Mouse (Mus musculus): ENCODE measurements around the gene Ddc. TPM values are rescaled to one million over a fixed set of nuclear protein-coding genes. Genes with fewer than 3 reads are reported as not detected.

Gene Ddc
- polyA plus RNA-seq, 1 experiment from 2014 or later: 3.3 TPM

- no peaks in the 10 kb centered on the region for H3K27me3 ChIP-seq
- H3K9ac ChIP-seq: no peak overlapping the region
- H3K9me3 ChIP-seq: no peaks in the 10 kb centered on the region
- 87% methylated on average over 6 of the region's 6 CpGs for WGBS
- no peak for ATAC-seq (ENCODE audit: low read depth)
- H3K4me1 ChIP-seq (replicated peaks): no peaks in the 10 kb centered on the region
- H3K27ac ChIP-seq (replicated peaks): no peak overlapping the region
- H3K4me2 ChIP-seq: no peak overlapping the region
- no peak overlapping the region for H3K4me3 ChIP-seq
- H3K36me3 ChIP-seq: no peaks in the 10 kb centered on the region
Observed at GRCm38 (mm10) chr11:11778345-11778744, 119.6 kb downstream of the Ddc start.

- Histone ChIP-seq H3K9me3 (no peaks in the 10 kb centered on the region), H3K4me1 (replicated peaks) (no peaks in the 10 kb centered on the region), H3K27me3 (no peaks in the 10 kb centered on the region), H3K9ac (no peak overlapping the region), H3K27ac (replicated peaks) (no peak overlapping the region), H3K36me3 (no peaks in the 10 kb centered on the region), H3K4me3 (no peak overlapping the region), H3K4me2 (no peak overlapping the region)
- ATAC-seq (ENCODE audit: low read depth): no peak
- whole genome bisulfite sequencing: 84% methylated on average over 2 of the region's 2 CpGs
Observed at GRCm38 (mm10) chr11:11777796-11778195, 120.1 kb downstream of the Ddc start.

GRCm38 (mm10) chr11:11777246-11777645, 120.7 kb downstream of the Ddc start:
- no peak overlapping the region for H3K27ac ChIP-seq (replicated peaks)
- H3K9ac ChIP-seq: no peak overlapping the region
- no peak overlapping the region for H3K4me3 ChIP-seq
- H3K9me3 ChIP-seq: no peaks in the 10 kb centered on the region
- ATAC-seq (ENCODE audit: low read depth): no peak
- no peak overlapping the region for H3K4me2 ChIP-seq
- H3K27me3 ChIP-seq: no peaks in the 10 kb centered on the region
- WGBS: 54% methylated on average over 3 of the region's 3 CpGs
- H3K36me3 ChIP-seq: no peaks in the 10 kb centered on the region
- no peaks in the 10 kb centered on the region for H3K4me1 ChIP-seq (replicated peaks)

- Histone ChIP-seq H3K9ac (no peak overlapping the region), H3K4me3 (no peak overlapping the region), H3K4me2 (no peak overlapping the region), H3K9me3 (no peaks in the 10 kb centered on the region), H3K4me1 (replicated peaks) (no peaks in the 10 kb centered on the region), H3K27me3 (no peaks in the 10 kb centered on the region), H3K36me3 (no peaks in the 10 kb centered on the region), H3K27ac (replicated peaks) (no peak overlapping the region)
- no peak for ATAC-seq (ENCODE audit: low read depth)
- WGBS: 85% methylated on average over 7 of the region's 7 CpGs
Observed at GRCm38 (mm10) chr11:11776822-11777174, 121.1 kb downstream of the Ddc start.

GRCm38 (mm10) chr11:11776071-11776821, 121.7 kb downstream of the Ddc start:
- Histone ChIP-seq H3K4me1 (replicated peaks) (no peaks in the 10 kb centered on the region), H3K4me3 (no peak overlapping the region), H3K36me3 (no peaks in the 10 kb centered on the region), H3K4me2 (no peak overlapping the region), H3K9ac (no peak overlapping the region), H3K27me3 (no peaks in the 10 kb centered on the region), H3K27ac (replicated peaks) (no peak overlapping the region), H3K9me3 (no peaks in the 10 kb centered on the region)
- 76% methylated on average over 4 of the region's 4 CpGs for WGBS
- ATAC-seq (ENCODE audit: low read depth): no peak

GRCm38 (mm10) chr11:11774893-11775292, 123.1 kb downstream of the Ddc start:
- ATAC-seq (ENCODE audit: low read depth): no peak
- no peaks in the 10 kb centered on the region for H3K4me1 ChIP-seq (replicated peaks)
- no peak overlapping the region for H3K4me3 ChIP-seq
- no peaks in the 10 kb centered on the region for H3K36me3 ChIP-seq
- no peak overlapping the region for H3K4me2 ChIP-seq
- no peak overlapping the region for H3K9ac ChIP-seq
- no peaks in the 10 kb centered on the region for H3K27me3 ChIP-seq
- no peaks in the 10 kb centered on the region for H3K9me3 ChIP-seq
- WGBS: 89% methylated on average over 5 of the region's 5 CpGs
- H3K27ac ChIP-seq (replicated peaks): no peak overlapping the region

GRCm38 (mm10) chr11:11774384-11774783, 123.6 kb downstream of the Ddc start:
- ATAC-seq (ENCODE audit: low read depth): no peak
- Histone ChIP-seq H3K4me1 (replicated peaks) (no peaks in the 10 kb centered on the region), H3K27me3 (no peaks in the 10 kb centered on the region), H3K4me2 (no peak overlapping the region), H3K4me3 (no peak overlapping the region), H3K9ac (no peak overlapping the region), H3K36me3 (no peaks in the 10 kb centered on the region), H3K27ac (replicated peaks) (no peak overlapping the region), H3K9me3 (no peaks in the 10 kb centered on the region)
- WGBS: 94% methylated on average over 4 of the region's 4 CpGs

GRCm38 (mm10) chr11:11772196-11772595, 125.7 kb downstream of the Ddc start:
- no peak overlapping the region for H3K4me3 ChIP-seq
- no peak overlapping the region for H3K9ac ChIP-seq
- H3K27ac ChIP-seq (replicated peaks): no peak overlapping the region
- no peaks in the 10 kb centered on the region for H3K36me3 ChIP-seq
- H3K4me1 ChIP-seq (replicated peaks): no peaks in the 10 kb centered on the region
- no peaks in the 10 kb centered on the region for H3K27me3 ChIP-seq
- ATAC-seq (ENCODE audit: low read depth): no peak
- 96% methylated on average over 4 of the region's 4 CpGs for WGBS
- H3K9me3 ChIP-seq: no peaks in the 10 kb centered on the region
- no peak overlapping the region for H3K4me2 ChIP-seq

- Histone ChIP-seq H3K27ac (replicated peaks) (no peak overlapping the region), H3K36me3 (no peaks in the 10 kb centered on the region), H3K4me3 (no peak overlapping the region), H3K4me1 (replicated peaks) (no peaks in the 10 kb centered on the region), H3K27me3 (no peaks in the 10 kb centered on the region), H3K9ac (no peak overlapping the region), H3K9me3 (no peaks in the 10 kb centered on the region), H3K4me2 (no peak overlapping the region)
- ATAC-seq (ENCODE audit: low read depth): no peak
- WGBS: 79% methylated on average over 3 of the region's 3 CpGs
Observed at GRCm38 (mm10) chr11:11770691-11771090, 127.3 kb downstream of the Ddc start.

- Histone ChIP-seq H3K4me2 (no peak overlapping the region), H3K36me3 (no peaks in the 10 kb centered on the region), H3K4me1 (replicated peaks) (no peaks in the 10 kb centered on the region), H3K27me3 (no peaks in the 10 kb centered on the region), H3K9me3 (no peaks in the 10 kb centered on the region), H3K4me3 (no peak overlapping the region), H3K9ac (no peak overlapping the region), H3K27ac (replicated peaks) (no peak overlapping the region)
- WGBS: 95% methylated on average over 20 of the region's 20 CpGs
- no peak for ATAC-seq (ENCODE audit: low read depth)
Observed at GRCm38 (mm10) chr11:11769281-11769680, 128.7 kb downstream of the Ddc start.

GRCm38 (mm10) chr11:11768057-11768456, 129.9 kb downstream of the Ddc start:
- no peak overlapping the region for H3K9ac ChIP-seq
- no peaks in the 10 kb centered on the region for H3K27me3 ChIP-seq
- no peaks in the 10 kb centered on the region for H3K4me1 ChIP-seq (replicated peaks)
- ATAC-seq (ENCODE audit: low read depth): no peak
- no peaks in the 10 kb centered on the region for H3K36me3 ChIP-seq
- WGBS: 93% methylated on average over 2 of the region's 2 CpGs
- H3K27ac ChIP-seq (replicated peaks): no peak overlapping the region
- no peak overlapping the region for H3K4me2 ChIP-seq
- H3K4me3 ChIP-seq: no peak overlapping the region
- no peaks in the 10 kb centered on the region for H3K9me3 ChIP-seq

- no peak overlapping the region for H3K9ac ChIP-seq
- no peaks in the 10 kb centered on the region for H3K9me3 ChIP-seq
- no peak overlapping the region for H3K27ac ChIP-seq (replicated peaks)
- H3K36me3 ChIP-seq: no peaks in the 10 kb centered on the region
- no peak overlapping the region for H3K4me3 ChIP-seq
- no peak for ATAC-seq (ENCODE audit: low read depth)
- no peaks in the 10 kb centered on the region for H3K4me1 ChIP-seq (replicated peaks)
- no peaks in the 10 kb centered on the region for H3K27me3 ChIP-seq
- H3K4me2 ChIP-seq: no peak overlapping the region
Observed at GRCm38 (mm10) chr11:11766736-11767135, 131.2 kb downstream of the Ddc start.

GRCm38 (mm10) chr11:11766105-11766504, 131.8 kb downstream of the Ddc start:
- no peak overlapping the region for H3K4me3 ChIP-seq
- H3K9ac ChIP-seq: no peak overlapping the region
- no peak overlapping the region for H3K27ac ChIP-seq (replicated peaks)
- no peak for ATAC-seq (ENCODE audit: low read depth)
- H3K4me2 ChIP-seq: no peak overlapping the region
- no peaks in the 10 kb centered on the region for H3K9me3 ChIP-seq
- no peaks in the 10 kb centered on the region for H3K36me3 ChIP-seq
- WGBS: 93% methylated on average over 1 of the region's 1 CpGs
- no peaks in the 10 kb centered on the region for H3K4me1 ChIP-seq (replicated peaks)
- H3K27me3 ChIP-seq: no peaks in the 10 kb centered on the region

Measured in neural tube, embryonic 13.5 days (tissue).